Mouse (Mus musculus): ENCODE results near the gene Zfp575. TPM values are rescaled to one million over a fixed set of nuclear protein-coding genes. Genes with fewer than 3 reads are reported as not detected.

Zfp575 gene
- polyA plus RNA-seq (2015; fragmentation: Illumina TruSeq; extraction: RNeasy Lipid Tissue Mini Kit (QIAGEN cat#74804); ENCODE audit: insufficient read depth, low read depth, low replicate concordance), result not detected

GRCm38 (mm10) chr7:24587330-24588105 is at the start of gene Zfp575, which contains the start of gene Ethe1:
Gene Zfp575 (minus strand): TSS chr7:24587641.
Gene Ethe1 (plus strand): TSS chr7:24587543.

GRCm38 (mm10) chr7:24636264-24636663 is 48.8 kb upstream of the Zfp575 start, which contains the start of gene Lypd3:
Gene Lypd3 (plus strand): TSS chr7:24636550.

GRCm38 (mm10) chr7:24610144-24610878 is 22.9 kb upstream of the Zfp575 start, which contains the start of gene Phldb3:
Gene Phldb3 (plus strand): TSS chr7:24610763.

GRCm38 (mm10) chr7:24546068-24546614 is 41.3 kb downstream of the Zfp575 start, which contains the start of the genes Pinlyp and Xrcc1:
Gene Pinlyp (minus strand): TSS chr7:24546118.
Gene Xrcc1 (plus strand): TSS chr7:24546289.

Other genes starting within 250 kb of the Zfp575 start
- not detected for gene Lypd5, start 238.4 kb downstream of the Zfp575 start, polyA plus RNA-seq (2015; fragmentation: Illumina TruSeq; extraction: RNeasy Lipid Tissue Mini Kit (QIAGEN cat#74804); ENCODE audit: insufficient read depth, low read depth, low replicate concordance)
- gene Kcnn4, start 217.4 kb downstream of the Zfp575 start, polyA plus RNA-seq (2015; fragmentation: Illumina TruSeq; extraction: RNeasy Lipid Tissue Mini Kit (QIAGEN cat#74804); ENCODE audit: insufficient read depth, low read depth, low replicate concordance), result 2.5 TPM
- gene Smg9, start 188.0 kb downstream of the Zfp575 start, polyA plus RNA-seq (2015; fragmentation: Illumina TruSeq; extraction: RNeasy Lipid Tissue Mini Kit (QIAGEN cat#74804); ENCODE audit: insufficient read depth, low read depth, low replicate concordance), result 12.2 TPM
- not detected for gene Irgc1, start 135.3 kb downstream of the Zfp575 start, polyA plus RNA-seq (2015; fragmentation: Illumina TruSeq; extraction: RNeasy Lipid Tissue Mini Kit (QIAGEN cat#74804); ENCODE audit: insufficient read depth, low read depth, low replicate concordance)
- gene Plaur, start 125.2 kb downstream of the Zfp575 start, polyA plus RNA-seq (2015; fragmentation: Illumina TruSeq; extraction: RNeasy Lipid Tissue Mini Kit (QIAGEN cat#74804); ENCODE audit: insufficient read depth, low read depth, low replicate concordance), result 3.3 TPM
- gene Cadm4, start 105.6 kb downstream of the Zfp575 start, polyA plus RNA-seq (2015; fragmentation: Illumina TruSeq; extraction: RNeasy Lipid Tissue Mini Kit (QIAGEN cat#74804); ENCODE audit: insufficient read depth, low read depth, low replicate concordance), result 3.4 TPM
- gene Zfp428, start 80.6 kb downstream of the Zfp575 start, polyA plus RNA-seq (2015; fragmentation: Illumina TruSeq; extraction: RNeasy Lipid Tissue Mini Kit (QIAGEN cat#74804); ENCODE audit: insufficient read depth, low read depth, low replicate concordance), result 1.4 TPM
- not detected for gene AC161166.1, start 75.2 kb downstream of the Zfp575 start, polyA plus RNA-seq (2015; fragmentation: Illumina TruSeq; extraction: RNeasy Lipid Tissue Mini Kit (QIAGEN cat#74804); ENCODE audit: insufficient read depth, low read depth, low replicate concordance)
- gene Irgq, start 57.0 kb downstream of the Zfp575 start, polyA plus RNA-seq (2015; fragmentation: Illumina TruSeq; extraction: RNeasy Lipid Tissue Mini Kit (QIAGEN cat#74804); ENCODE audit: insufficient read depth, low read depth, low replicate concordance), result 2.5 TPM
- not detected for gene Pinlyp, start 41.5 kb downstream of the Zfp575 start, polyA plus RNA-seq (2015; fragmentation: Illumina TruSeq; extraction: RNeasy Lipid Tissue Mini Kit (QIAGEN cat#74804); ENCODE audit: insufficient read depth, low read depth, low replicate concordance)
- gene Xrcc1, start 41.4 kb downstream of the Zfp575 start, polyA plus RNA-seq (2015; fragmentation: Illumina TruSeq; extraction: RNeasy Lipid Tissue Mini Kit (QIAGEN cat#74804); ENCODE audit: insufficient read depth, low read depth, low replicate concordance), result 13.8 TPM
- 3.0 TPM for gene Ethe1, start 98 bp downstream of the Zfp575 start, polyA plus RNA-seq (2015; fragmentation: Illumina TruSeq; extraction: RNeasy Lipid Tissue Mini Kit (QIAGEN cat#74804); ENCODE audit: insufficient read depth, low read depth, low replicate concordance)
- 0.94 TPM for gene Phldb3, start 23.1 kb upstream of the Zfp575 start, polyA plus RNA-seq (2015; fragmentation: Illumina TruSeq; extraction: RNeasy Lipid Tissue Mini Kit (QIAGEN cat#74804); ENCODE audit: insufficient read depth, low read depth, low replicate concordance)
- not detected for gene Lypd3, start 48.9 kb upstream of the Zfp575 start, polyA plus RNA-seq (2015; fragmentation: Illumina TruSeq; extraction: RNeasy Lipid Tissue Mini Kit (QIAGEN cat#74804); ENCODE audit: insufficient read depth, low read depth, low replicate concordance)
- gene Tex101, start 89.0 kb upstream of the Zfp575 start, polyA plus RNA-seq (2015; fragmentation: Illumina TruSeq; extraction: RNeasy Lipid Tissue Mini Kit (QIAGEN cat#74804); ENCODE audit: insufficient read depth, low read depth, low replicate concordance), result not detected
- gene BC049730, start 121.6 kb upstream of the Zfp575 start, polyA plus RNA-seq (2015; fragmentation: Illumina TruSeq; extraction: RNeasy Lipid Tissue Mini Kit (QIAGEN cat#74804); ENCODE audit: insufficient read depth, low read depth, low replicate concordance), result not detected
- gene Gm4763, start 139.3 kb upstream of the Zfp575 start, polyA plus RNA-seq (2015; fragmentation: Illumina TruSeq; extraction: RNeasy Lipid Tissue Mini Kit (QIAGEN cat#74804); ENCODE audit: insufficient read depth, low read depth, low replicate concordance), result not detected
- not detected for gene Cd177, start 172.7 kb upstream of the Zfp575 start, polyA plus RNA-seq (2015; fragmentation: Illumina TruSeq; extraction: RNeasy Lipid Tissue Mini Kit (QIAGEN cat#74804); ENCODE audit: insufficient read depth, low read depth, low replicate concordance)
- gene Ceacam10, start 189.6 kb upstream of the Zfp575 start, polyA plus RNA-seq (2015; fragmentation: Illumina TruSeq; extraction: RNeasy Lipid Tissue Mini Kit (QIAGEN cat#74804); ENCODE audit: insufficient read depth, low read depth, low replicate concordance), result not detected